Mouse (Mus musculus) lung, postnatal 25 days (tissue): ENCODE data around the gene Rcc1.
"Not testable (repeated sequence)": the region's sequence is repeated elsewhere in the genome, so short reads cannot be mapped to it uniquely, and the experiment has no call there.

Source experiments
- DNase-seq: peaks from one replicate; pipeline ENCODE4 v3.0.0; 2022; ENCODE audit warnings: low spot score

The Rcc1 gene

GRCm38 (mm10) chr4:132311801-132312200 lies 41.6 kb downstream of the Rcc1 start:
- DNase-seq = no peak

- no peak for DNase-seq
Measured at GRCm38 (mm10) chr4:132311209-132311608, 42.2 kb downstream of the Rcc1 start.

GRCm38 (mm10) chr4:132309849-132310472 lies 43.4 kb downstream of the Rcc1 start:
- peak; percentile 61 for DNase-seq

- DNase-seq = no peak
Measured at GRCm38 (mm10) chr4:132309140-132309848, 44.1 kb downstream of the Rcc1 start.

- peak; percentile 94 for DNase-seq
Measured at GRCm38 (mm10) chr4:132308437-132309139, 44.8 kb downstream of the Rcc1 start.

- no peak for DNase-seq
Measured at GRCm38 (mm10) chr4:132306004-132306403, 47.4 kb downstream of the Rcc1 start.

- no peak for DNase-seq
Measured at GRCm38 (mm10) chr4:132305276-132305675, 48.1 kb downstream of the Rcc1 start.

GRCm38 (mm10) chr4:132303484-132303883 lies 49.9 kb downstream of the Rcc1 start:
- DNase-seq = not testable (repeated sequence)

- DNase-seq = peak; percentile 19
Measured at GRCm38 (mm10) chr4:132302939-132303479, 50.4 kb downstream of the Rcc1 start, which contains the start of gene Rab42. Rab42 (minus strand) TSS chr4:132303385.

- DNase-seq = no peak
Measured at GRCm38 (mm10) chr4:132301965-132302938, 51.2 kb downstream of the Rcc1 start.

- no peak for DNase-seq
Measured at GRCm38 (mm10) chr4:132301486-132301885, 51.9 kb downstream of the Rcc1 start.

GRCm38 (mm10) chr4:132299849-132300248 lies 53.6 kb downstream of the Rcc1 start:
- no peak for DNase-seq

- no peak for DNase-seq
Measured at GRCm38 (mm10) chr4:132295696-132296390, 57.6 kb downstream of the Rcc1 start.

GRCm38 (mm10) chr4:132293682-132294240 lies 59.6 kb downstream of the Rcc1 start:
- DNase-seq = no peak

- DNase-seq = no peak
Measured at GRCm38 (mm10) chr4:132292988-132293387, 60.4 kb downstream of the Rcc1 start.

- DNase-seq = no peak
Measured at GRCm38 (mm10) chr4:132291624-132292335, 61.6 kb downstream of the Rcc1 start.

GRCm38 (mm10) chr4:132291056-132291455 lies 62.3 kb downstream of the Rcc1 start:
- no peak for DNase-seq

- DNase-seq = not testable (repeated sequence)
Measured at GRCm38 (mm10) chr4:132288840-132289239, 64.6 kb downstream of the Rcc1 start.
